8 mouse cellular contexts compared by ENCODE assay signal in genomic region chr19:53420924-53421582, GRCm38 (mm10). TPM values are rescaled to one million over a fixed set of nuclear protein-coding genes. Genes with fewer than 3 reads are reported as not detected.
DNase-seq lines count a peak whose midpoint lies in the region; ATAC-seq and TF ChIP-seq lines count a peak whose summit lies in the region.

No protein-coding gene starts in this region.

- peak overlapping the region; percentile 58 for H3K9ac ChIP-seq in hindbrain, embryonic 16.5 days (ENCODE audit: low read depth, low read length)

- no peaks in the 10 kb centered on the region for H3K36me3 ChIP-seq in hindbrain, embryonic 16.5 days (ENCODE audit: control insufficient read depth, insufficient read depth, low read length)

- peak; percentile 97 for ATAC-seq in hindbrain, embryonic 16.5 days
- peak; percentile 42 for ATAC-seq in megakaryocyte, adult 5-6 weeks (ENCODE audit: poor library complexity, severe bottlenecking)

- H3K27me3 ChIP-seq in hindbrain, embryonic 16.5 days (replicated peaks; ENCODE audit: control insufficient read depth, insufficient read depth, low read length): no peaks in the 10 kb centered on the region

- no peaks in the 10 kb centered on the region for H3K9me3 ChIP-seq in hindbrain, embryonic 16.5 days (ENCODE audit: control insufficient read depth, low read length)

- peak overlapping the region; percentile 66 for H3K27ac ChIP-seq in gastrocnemius, adult 2 months
- H3K27ac ChIP-seq in hindbrain, embryonic 16.5 days (ENCODE audit: low read depth, low read length): peak overlapping the region; percentile 57

- intact Hi-C loops in gastrocnemius, adult 2 months (cut with DNase I): loop anchor here (1.0 kb wide), 1 partner anchor 158 kb away; no protein-coding TSS in a partner anchor

- no peak for TF ChIP-seq CTCF in gastrocnemius, adult 2 months (IDR thresholded peaks at IDR 0.05)

- peak overlapping the region; percentile 91 for H3K4me2 ChIP-seq in hindbrain, embryonic 16.5 days (ENCODE audit: low read length)

- WGBS in hindbrain, embryonic 16.5 days: 2% methylated on average over 19 of the region's 19 CpGs

- peak overlapping the region; percentile 77 for H3K4me3 ChIP-seq in gastrocnemius, adult 2 months
- H3K4me3 ChIP-seq in hindbrain, embryonic 16.5 days (ENCODE audit: low read length): peak overlapping the region; percentile 49

- H3K4me1 ChIP-seq in hindbrain, embryonic 16.5 days (ENCODE audit: control insufficient read depth, insufficient read depth, low read depth, low read length): peaks cover 8% of the 10 kb centered on the region

- peak; percentile 91 for DNase-seq in T-cell, adult 2 months (ENCODE audit: low spot score)
- peak; percentile 78 to 80 for DNase-seq in cerebellum, postnatal 14 days
- DNase-seq in gastrocnemius, adult 2 months: peak; percentile 73
- DNase-seq in left cerebral cortex, adult 8-10 months (ENCODE audit: low spot score in 2 of 2): peak; percentile 43 to 48
- DNase-seq in retina, postnatal 7 days (ENCODE audit: low read depth, low spot score): peak; percentile 29
- DNase-seq in thymus, postnatal 4 days: peak; percentile 82

RNA-seq across cellular contexts. Expression of gene Smndc1, which starts 30.7 kb away (rescaled TPM):
- total RNA-seq in gastrocnemius, adult 2 months (2021): 10 to 100 TPM; 28.1 to 30.7 TPM
- 26.9 and 29.8 TPM in 2 replicates for polyA plus RNA-seq in hindbrain, embryonic 16.5 days (2015; fragmentation: Nextera tagmentation; extraction: Ambion mirVana)
- 10 to 100 TPM; 33.2 to 38.1 (median 36.3) TPM for total RNA-seq in left cerebral cortex, adult 8-10 months (2022)
- total RNA-seq in megakaryocyte, adult 5-6 weeks (2015): 49.3 and 68.2 TPM in 2 replicates
- total RNA-seq in megakaryocyte, adult 5-6 weeks (2017): 22.2 and 26.3 TPM in 2 replicates

RNA-seq across cellular contexts. Expression of gene Gm10197, which starts 49.5 kb away (rescaled TPM):
- not detected for total RNA-seq in gastrocnemius, adult 2 months (2021)
- polyA plus RNA-seq in hindbrain, embryonic 16.5 days (2015; fragmentation: Nextera tagmentation; extraction: Ambion mirVana): not detected in 2 replicates
- total RNA-seq in left cerebral cortex, adult 8-10 months (2022): not detected
- total RNA-seq in megakaryocyte, adult 5-6 weeks (2015): not detected in 2 replicates
- not detected in 2 replicates for total RNA-seq in megakaryocyte, adult 5-6 weeks (2017)

Comparison
In these comparisons a context has a peak if more than half of its experiments do, and no peak if none do; other contexts are left out.
1. Peak in every context shown above with its lines: DNase-seq, ATAC-seq, H3K4me3 ChIP-seq and H3K27ac ChIP-seq.
2. DNase-seq: peak in every context shown above with its lines; median percentile 91 in T-cell, adult 2 months; 82 in thymus, postnatal 4 days; 79 in cerebellum, postnatal 14 days; 73 in gastrocnemius, adult 2 months; 46 in left cerebral cortex, adult 8-10 months; 29 in retina, postnatal 7 days.